Comparison of ENCODE assay signal across 11 mouse cellular contexts in genomic region chr15:81838554-81839235, GRCm38 (mm10). TPM values are rescaled to one million over a fixed set of nuclear protein-coding genes. Genes with fewer than 3 reads are reported as not detected.
DNase-seq lines count a peak whose midpoint lies in the region; ATAC-seq and TF ChIP-seq lines count a peak whose summit lies in the region.
"Had no signal": no experiment of that assay in that cellular context is flagged by ENCODE, and none has a peak within 500 bp of the region (broad histone marks: within the 10 kb centered on the region; RNA-seq: fewer than 3 reads in every experiment).

No protein-coding gene starts in this region.

- no peak overlapping the region for H3K4me2 ChIP-seq in forebrain, postnatal 0 days (ENCODE audit: low read depth)

- no peak overlapping the region for H3K9ac ChIP-seq in forebrain, postnatal 0 days

- no peaks in the 10 kb centered on the region for H3K36me3 ChIP-seq in forebrain, postnatal 0 days (ENCODE audit: insufficient read depth)
- no peaks in the 10 kb centered on the region for H3K36me3 ChIP-seq in forebrain, embryonic 10.5 days (replicated peaks)

- ATAC-seq in forebrain, postnatal 0 days = no peak
- ATAC-seq in megakaryocyte, adult 5-6 weeks (ENCODE audit: poor library complexity, severe bottlenecking) = no peak
- ATAC-seq: intestine, embryonic 16.5 days had no signal

- no peak for TF ChIP-seq CTCF in forebrain, postnatal 0 days (IDR thresholded peaks at IDR 0.05; ENCODE audit: low read depth)
- TF ChIP-seq CTCF in layer of hippocampus, adult 2 months (conservative IDR thresholded peaks at IDR 0.05) = no peak

- 42% methylated on average over 14 of the region's 14 CpGs for WGBS in forebrain, postnatal 0 days
- 80% methylated on average over 14 of the region's 14 CpGs for WGBS in forebrain, embryonic 10.5 days

- H3K4me1 ChIP-seq in forebrain, postnatal 0 days (ENCODE audit: insufficient read depth) = no peaks in the 10 kb centered on the region; the same call in 1 of the 2 replicates
- H3K4me1 ChIP-seq in forebrain, embryonic 10.5 days = peaks cover 45% of the 10 kb centered on the region

- no peak for DNase-seq in forebrain, postnatal 0 days
- no peak for DNase-seq in forebrain, embryonic 10.5 days (ENCODE audit: extremely low spot score, low spot score)
- no peak for DNase-seq in layer of hippocampus, adult 2 months (ENCODE audit: low spot score in 2 of 2)
- no peak for DNase-seq in layer of hippocampus, postnatal 36 days
- peak; percentile 53 for DNase-seq in heart, postnatal 4 days
- DNase-seq in lung, postnatal 4 days = peak; percentile 25 to 48
- DNase-seq in thymus, postnatal 4 days = no peak
- DNase-seq: gastrocnemius, postnatal 25 days; right cerebral cortex, postnatal 25 days had no signal

- H3K27me3 ChIP-seq in forebrain, postnatal 0 days (ENCODE audit: insufficient read depth, low read length) = no peaks in the 10 kb centered on the region
- peaks cover 40% of the 10 kb centered on the region for H3K27me3 ChIP-seq in forebrain, embryonic 10.5 days (ENCODE audit: poor library complexity, severe bottlenecking)

- no peaks in the 10 kb centered on the region for H3K9me3 ChIP-seq in forebrain, postnatal 0 days (ENCODE audit: low read length)
- no peaks in the 10 kb centered on the region for H3K9me3 ChIP-seq in forebrain, embryonic 10.5 days

- H3K4me3 ChIP-seq in forebrain, postnatal 0 days (ENCODE audit: low read depth, low read length) = no peak overlapping the region
- H3K4me3 ChIP-seq in forebrain, embryonic 10.5 days = no peak overlapping the region
- H3K4me3 ChIP-seq in layer of hippocampus, adult 2 months = no peak overlapping the region

- peak overlapping the region; percentile 54; the same call in 1 of the 2 replicates for H3K27ac ChIP-seq in forebrain, postnatal 0 days (ENCODE audit: low read depth, low read length)
- no peak overlapping the region for H3K27ac ChIP-seq in forebrain, embryonic 10.5 days
- H3K27ac ChIP-seq in layer of hippocampus, adult 2 months = peak overlapping the region; percentile 89

RNA-seq across cellular contexts. Expression of gene Tob2, which starts 19.9 kb away (rescaled TPM):
- total RNA-seq in forebrain, postnatal 0 days (2014; rRNA removed) = 9.2 and 13.0 TPM in 2 replicates
- polyA plus RNA-seq in forebrain, postnatal 0 days (2015; fragmentation: Nextera tagmentation; extraction: Ambion mirVana) = 11.4 TPM in 2 replicates
- polyA plus RNA-seq in forebrain, embryonic 10.5 days (2016; fragmentation: Nextera tagmentation; extraction: Ambion mirVana) = 20.1 and 20.3 TPM in 2 replicates
- total RNA-seq in layer of hippocampus, adult 2 months (2021) = 10 to 100 TPM; 28.6 to 38.4 TPM
- 10 to 100 TPM; 30.5 to 36.4 TPM for total RNA-seq in layer of hippocampus, postnatal 36 days (2021)
- 10 to 100 TPM; 24.1 to 32.3 TPM for total RNA-seq in heart, postnatal 4 days (2021)
- 36.1 and 38.2 TPM in 2 replicates for total RNA-seq in megakaryocyte, adult 5-6 weeks (2015)
- total RNA-seq in megakaryocyte, adult 5-6 weeks (2017) = 20.3 and 23.8 TPM in 2 replicates

RNA-seq across cellular contexts. Expression of gene Phf5a, which starts 33.0 kb away (rescaled TPM):
- total RNA-seq in forebrain, postnatal 0 days (2014; rRNA removed) = 41.5 and 48.5 TPM in 2 replicates
- 107 and 112 TPM in 2 replicates for polyA plus RNA-seq in forebrain, postnatal 0 days (2015; fragmentation: Nextera tagmentation; extraction: Ambion mirVana)
- polyA plus RNA-seq in forebrain, embryonic 10.5 days (2016; fragmentation: Nextera tagmentation; extraction: Ambion mirVana) = 255 and 271 TPM in 2 replicates
- 10 to 100 TPM; 33.0 to 36.8 TPM for total RNA-seq in layer of hippocampus, adult 2 months (2021)
- 10 to 100 TPM; 31.2 to 33.5 TPM for total RNA-seq in layer of hippocampus, postnatal 36 days (2021)
- 10 to 100 TPM; 57.9 to 58.9 TPM for total RNA-seq in heart, postnatal 4 days (2021)
- 65.3 and 85.6 TPM in 2 replicates for total RNA-seq in megakaryocyte, adult 5-6 weeks (2015)
- total RNA-seq in megakaryocyte, adult 5-6 weeks (2017) = 30.1 and 34.0 TPM in 2 replicates

RNA-seq across cellular contexts. Expression of gene Aco2, which starts 33.4 kb away (rescaled TPM):
- 354 and 357 TPM in 2 replicates for total RNA-seq in forebrain, postnatal 0 days (2014; rRNA removed)
- 234 and 251 TPM in 2 replicates for polyA plus RNA-seq in forebrain, postnatal 0 days (2015; fragmentation: Nextera tagmentation; extraction: Ambion mirVana)
- 147 and 148 TPM in 2 replicates for polyA plus RNA-seq in forebrain, embryonic 10.5 days (2016; fragmentation: Nextera tagmentation; extraction: Ambion mirVana)
- total RNA-seq in layer of hippocampus, adult 2 months (2021) = 100 to 1,000 TPM; 442 to 446 TPM
- 100 to 1,000 TPM; 449 to 462 TPM for total RNA-seq in layer of hippocampus, postnatal 36 days (2021)
- total RNA-seq in heart, postnatal 4 days (2021) = 1,000 to 10,000 TPM; 1,419 to 1,465 TPM
- total RNA-seq in megakaryocyte, adult 5-6 weeks (2015) = 47.0 and 58.7 TPM in 2 replicates
- 82.3 and 89.4 TPM in 2 replicates for total RNA-seq in megakaryocyte, adult 5-6 weeks (2017)

RNA-seq across cellular contexts. Expression of gene Tef, which starts 36.5 kb away (rescaled TPM):
- total RNA-seq in forebrain, postnatal 0 days (2014; rRNA removed) = 60.2 and 71.8 TPM in 2 replicates
- 21.9 and 27.8 TPM in 2 replicates for polyA plus RNA-seq in forebrain, postnatal 0 days (2015; fragmentation: Nextera tagmentation; extraction: Ambion mirVana)
- 13.5 and 13.7 TPM in 2 replicates for polyA plus RNA-seq in forebrain, embryonic 10.5 days (2016; fragmentation: Nextera tagmentation; extraction: Ambion mirVana)
- total RNA-seq in layer of hippocampus, adult 2 months (2021) = 100 to 1,000 TPM; 273 to 304 TPM
- total RNA-seq in layer of hippocampus, postnatal 36 days (2021) = 100 to 1,000 TPM; 300 to 307 TPM
- 10 to 100 TPM; 38.5 to 40.5 TPM for total RNA-seq in heart, postnatal 4 days (2021)
- total RNA-seq in megakaryocyte, adult 5-6 weeks (2015) = 3.1 and 3.3 TPM in 2 replicates
- total RNA-seq in megakaryocyte, adult 5-6 weeks (2017) = 6.5 and 8.6 TPM in 2 replicates

Comparison
In these comparisons a context has a peak if more than half of its experiments do, and no peak if none do; other contexts are left out.
1. DNase-seq: peak in heart, postnatal 4 days (single experiment) and lung, postnatal 4 days (2 of 2); none in forebrain, postnatal 0 days (single experiment), forebrain, embryonic 10.5 days (single experiment), layer of hippocampus, adult 2 months (0 of 2), layer of hippocampus, postnatal 36 days (0 of 2) and thymus, postnatal 4 days (single experiment).